Mouse (Mus musculus): Measurements from ENCODE around the gene Mug2.
"Not testable (repeated sequence)": the region's sequence is repeated elsewhere in the genome, so short reads cannot be mapped to it uniquely, and the experiment has no call there.

Mug2 gene

GRCm38 (mm10) chr6:122006461-122006860, at the start of gene Mug2:
TSS of gene Mug2 (plus strand) at chr6:122006761.
- DNase-seq (ENCODE audit: low spot score): not testable (repeated sequence)

DNA sequence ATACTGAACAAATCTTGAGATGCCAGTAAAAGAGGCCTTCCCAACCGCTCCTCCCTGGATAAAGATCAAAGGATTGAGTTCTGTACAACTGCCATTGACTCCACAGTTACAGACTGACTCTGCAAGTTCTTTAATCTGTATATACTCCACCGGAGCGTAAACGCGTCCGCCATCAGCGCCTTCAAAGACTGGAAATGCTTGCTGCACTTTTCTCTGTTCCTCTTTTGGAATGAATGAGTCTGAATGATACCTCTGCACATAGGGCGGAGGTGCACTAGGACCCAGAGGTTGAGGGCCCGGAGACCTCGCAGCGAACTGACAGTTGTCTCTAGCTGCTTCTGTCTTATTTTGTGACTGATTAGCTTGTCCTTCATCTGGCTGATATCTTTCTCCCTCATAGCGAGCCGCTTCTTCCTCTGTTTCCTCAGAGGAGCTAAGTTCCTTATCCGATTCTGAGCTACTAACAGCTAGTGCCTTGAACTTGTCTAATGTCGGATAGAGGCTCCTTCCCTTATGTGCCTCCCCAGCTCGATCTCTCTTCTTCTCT, 48.7 kb upstream of the Mug2 start:
- DNase-seq (ENCODE audit: low spot score): not testable (repeated sequence)

- no peak for DNase-seq (ENCODE audit: low spot score)
Observed at GRCm38 (mm10) chr6:121975701-121976100, 30.9 kb upstream of the Mug2 start.

- no peak for DNase-seq (ENCODE audit: low spot score)
Observed at GRCm38 (mm10) chr6:122100904-122101303, 94.3 kb downstream of the Mug2 start.

GRCm38 (mm10) chr6:122101671-122102070, 95.1 kb downstream of the Mug2 start:
- no peak for DNase-seq (ENCODE audit: low spot score)

GRCm38 (mm10) chr6:122116963-122117362, 110.4 kb downstream of the Mug2 start:
- DNase-seq (ENCODE audit: low spot score): no peak

DNA sequence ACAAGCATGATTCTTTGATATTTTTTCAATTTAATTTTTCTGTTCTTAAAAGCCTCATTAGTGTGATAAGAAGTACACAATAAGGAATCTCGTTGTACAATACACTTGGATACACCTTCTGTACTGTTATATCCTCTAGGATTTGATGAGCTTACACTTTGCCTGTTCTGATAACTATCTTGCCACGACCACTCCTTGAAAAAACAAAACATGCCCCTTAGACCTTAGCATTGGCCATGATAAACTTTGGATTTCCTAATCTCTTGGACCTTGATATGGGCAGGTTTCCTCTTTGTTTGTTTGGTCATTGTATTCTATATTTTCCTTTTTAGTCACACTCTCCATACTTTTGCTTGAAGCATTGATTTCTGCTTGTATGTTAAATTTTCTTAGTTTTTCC, 123.0 kb downstream of the Mug2 start:
- DNase-seq (ENCODE audit: low spot score): no peak
